Mouse (Mus musculus): ENCODE measurements at regions not wholly inside any gene's neighbourhood (a gene's known extent, or its start where the extent isn't known, plus 50 kb on each side); places are given as distances from the start of the nearest gene placed in this dataset.
A peak's percentile ranks its signal among the peaks of the same experiment; 100 is the strongest.

DNA sequence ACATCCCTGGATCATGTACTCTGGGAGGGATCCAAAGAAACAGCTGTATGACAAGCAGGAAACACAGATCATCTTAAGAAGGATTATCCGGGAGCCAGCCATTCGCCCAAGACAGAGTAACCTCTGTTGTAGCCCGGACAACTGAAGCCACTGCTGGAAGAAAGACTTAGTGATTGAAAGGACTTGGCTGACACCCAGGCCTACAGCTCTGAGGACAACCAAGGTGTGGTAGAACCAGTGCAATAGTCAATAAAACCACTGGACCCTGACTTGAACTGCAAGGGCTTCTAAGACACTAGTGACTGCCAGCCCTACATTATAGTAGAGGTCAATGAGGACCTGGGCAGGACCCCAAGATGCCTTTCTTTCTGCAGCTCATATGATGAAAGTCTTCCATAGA, 78.3 kb upstream of the Klf12 start:
- Histone ChIP-seq H3K4me3 (ENCODE audit: low read depth, low read length) (no peak overlapping the region), H3K4me2 (ENCODE audit: low read depth, low read length, severe bottlenecking) (no peak overlapping the region), H3K27ac (ENCODE audit: low read depth, low read length) (no peak overlapping the region), H3K9me3 (ENCODE audit: control insufficient read depth, low read length) (no peaks in the 10 kb centered on the region), H3K27me3 (ENCODE audit: control insufficient read depth, insufficient read depth, low read length) (no peaks in the 10 kb centered on the region), H3K4me1 (replicated peaks; ENCODE audit: control insufficient read depth, insufficient read depth, low read length) (no peaks in the 10 kb centered on the region), H3K9ac (ENCODE audit: low read length) (no peak overlapping the region), H3K36me3 (ENCODE audit: control insufficient read depth, insufficient read depth, low read length) (no peaks in the 10 kb centered on the region)
- no peak for ATAC-seq (replicated peaks; ENCODE audit: low FRiP score)
- DNase-seq (ENCODE audit: low spot score): no peak
- 82% methylated on average over 3 of the region's 3 CpGs for WGBS

DNA sequence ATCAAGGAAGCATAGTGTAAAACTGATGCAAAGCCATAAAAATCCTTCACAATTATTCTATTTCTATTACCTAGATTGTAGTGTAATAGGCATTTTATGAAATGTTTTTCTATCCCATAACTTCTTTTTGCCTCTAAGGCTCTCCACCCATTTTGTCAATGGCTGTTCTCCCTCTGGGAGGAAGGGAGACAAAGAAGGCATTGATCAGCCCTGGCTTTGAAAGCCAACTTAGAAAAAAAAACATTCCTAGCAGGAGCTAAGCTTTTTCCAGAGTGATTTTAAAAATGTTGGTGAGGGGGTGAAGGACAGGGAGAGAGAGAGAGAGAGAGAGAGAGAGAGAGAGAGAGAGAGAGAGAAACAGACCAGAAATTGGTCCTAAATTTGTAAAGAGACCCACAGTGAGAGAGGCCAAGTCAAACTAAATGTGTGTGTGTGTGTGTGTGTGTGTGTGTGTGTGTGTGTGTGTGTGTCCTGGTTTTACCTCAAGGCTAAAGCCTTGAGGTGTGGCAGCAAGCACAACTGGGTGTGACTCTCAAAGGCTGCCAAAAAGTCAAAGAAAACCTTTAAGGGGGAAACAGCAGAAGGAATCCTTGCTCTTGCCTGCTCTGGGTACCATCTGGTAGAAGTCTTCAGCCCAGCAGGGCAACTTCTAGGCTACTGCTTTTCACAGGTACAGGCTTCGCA, 77.0 kb upstream of the Klf12 start:
- DNase-seq (ENCODE audit: low spot score) (no peak), ATAC-seq (replicated peaks; ENCODE audit: low FRiP score) (peak; percentile 13; the same call in 1 of the 2 replicates)
- no peak overlapping the region for H3K4me3 ChIP-seq (ENCODE audit: low read depth, low read length)
- no peaks in the 10 kb centered on the region for H3K9me3 ChIP-seq (ENCODE audit: control insufficient read depth, low read length)
- H3K4me1 ChIP-seq (replicated peaks; ENCODE audit: control insufficient read depth, insufficient read depth, low read length): no peaks in the 10 kb centered on the region
- no peaks in the 10 kb centered on the region for H3K27me3 ChIP-seq (ENCODE audit: control insufficient read depth, insufficient read depth, low read length)
- H3K27ac ChIP-seq (ENCODE audit: low read depth, low read length): no peak overlapping the region
- H3K9ac ChIP-seq (ENCODE audit: low read length): no peak overlapping the region
- no CpG with 5 or more reads among the region's 1 CpGs for WGBS
- H3K4me2 ChIP-seq (ENCODE audit: low read depth, low read length, severe bottlenecking): no peak overlapping the region
- H3K36me3 ChIP-seq (ENCODE audit: control insufficient read depth, insufficient read depth, low read length): no peaks in the 10 kb centered on the region

DNA sequence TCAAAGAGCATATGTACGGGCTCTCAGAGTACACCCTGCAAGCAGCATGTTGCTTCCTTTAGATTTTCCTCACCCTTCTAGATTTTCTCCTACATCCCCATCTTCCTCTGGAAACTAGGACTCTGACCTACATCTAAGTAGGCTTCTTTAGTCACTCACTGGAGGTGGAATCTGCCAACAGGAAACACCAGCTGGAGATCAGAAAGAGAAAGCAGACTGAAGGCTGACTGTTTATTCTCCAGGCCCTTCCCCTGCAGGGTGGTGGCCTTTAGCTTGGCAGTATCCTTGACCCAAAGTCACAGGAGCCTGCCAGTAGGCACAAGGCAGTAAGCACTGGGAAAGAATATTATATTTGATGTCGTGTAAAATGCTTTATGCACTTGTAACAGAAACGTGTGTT, 75.4 kb upstream of the Klf12 start:
- H3K9ac ChIP-seq (ENCODE audit: low read length): no peak overlapping the region
- no peaks in the 10 kb centered on the region for H3K27me3 ChIP-seq (ENCODE audit: control insufficient read depth, insufficient read depth, low read length)
- no peak overlapping the region for H3K27ac ChIP-seq (ENCODE audit: low read depth, low read length)
- no peaks in the 10 kb centered on the region for H3K9me3 ChIP-seq (ENCODE audit: control insufficient read depth, low read length)
- no peak overlapping the region for H3K4me3 ChIP-seq (ENCODE audit: low read depth, low read length)
- H3K4me2 ChIP-seq (ENCODE audit: low read depth, low read length, severe bottlenecking): no peak overlapping the region
- WGBS: 85% methylated on average over 3 of the region's 3 CpGs
- no peaks in the 10 kb centered on the region for H3K36me3 ChIP-seq (ENCODE audit: control insufficient read depth, insufficient read depth, low read length)
- H3K4me1 ChIP-seq (replicated peaks; ENCODE audit: control insufficient read depth, insufficient read depth, low read length): no peaks in the 10 kb centered on the region
- no peak for DNase-seq (ENCODE audit: low spot score)
- ATAC-seq (replicated peaks; ENCODE audit: low FRiP score): no peak

DNA sequence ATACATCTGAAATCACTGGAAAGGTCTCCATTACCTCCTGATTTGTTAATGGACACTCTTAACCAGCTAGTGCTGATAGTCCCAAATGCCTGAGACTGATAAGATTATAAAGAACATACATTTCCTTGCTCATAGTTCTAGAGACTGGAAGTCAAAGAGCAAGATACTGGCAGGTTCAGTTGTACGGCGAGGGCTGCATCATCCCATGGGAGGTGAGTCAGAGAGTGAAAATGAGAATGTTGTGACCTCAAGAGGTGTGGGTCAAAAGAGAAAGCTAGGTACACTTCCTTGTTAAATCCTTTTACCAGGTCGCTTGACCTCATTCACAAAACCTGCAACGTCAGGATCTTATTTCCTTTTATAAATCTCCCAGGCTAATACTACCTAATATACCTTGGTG, 72.7 kb upstream of the Klf12 start:
- no peaks in the 10 kb centered on the region for H3K27me3 ChIP-seq (ENCODE audit: control insufficient read depth, insufficient read depth, low read length)
- DNase-seq (ENCODE audit: low spot score) (no peak), ATAC-seq (replicated peaks; ENCODE audit: low FRiP score) (no peak)
- no peak overlapping the region for H3K4me2 ChIP-seq (ENCODE audit: low read depth, low read length, severe bottlenecking)
- H3K36me3 ChIP-seq (ENCODE audit: control insufficient read depth, insufficient read depth, low read length): no peaks in the 10 kb centered on the region
- H3K9ac ChIP-seq (ENCODE audit: low read length): no peak overlapping the region
- H3K4me1 ChIP-seq (replicated peaks; ENCODE audit: control insufficient read depth, insufficient read depth, low read length): no peaks in the 10 kb centered on the region
- H3K4me3 ChIP-seq (ENCODE audit: low read depth, low read length): no peak overlapping the region
- no peaks in the 10 kb centered on the region for H3K9me3 ChIP-seq (ENCODE audit: control insufficient read depth, low read length)
- WGBS: 84% methylated on average over 4 of the region's 4 CpGs
- no peak overlapping the region for H3K27ac ChIP-seq (ENCODE audit: low read depth, low read length)

DNA sequence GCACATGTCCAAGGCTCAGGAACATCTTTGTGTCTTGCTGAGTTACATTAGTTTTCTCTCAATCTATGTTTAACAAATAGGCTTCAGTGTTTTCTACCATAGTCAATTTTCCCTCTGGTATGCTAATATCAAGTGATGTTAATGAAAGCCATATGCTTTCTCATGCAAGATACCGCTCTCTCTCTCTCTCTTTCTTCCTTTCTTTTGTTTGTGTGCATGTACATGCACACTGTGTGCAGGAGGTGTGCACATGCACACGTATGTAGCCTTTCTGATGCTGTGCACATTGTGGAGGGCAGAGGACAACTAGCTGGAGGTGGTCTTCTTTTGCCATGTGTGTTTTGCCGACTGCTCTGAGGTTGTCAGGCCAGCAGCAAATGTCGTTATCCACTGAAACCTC, 69.0 kb upstream of the Klf12 start:
- Histone ChIP-seq H3K36me3 (ENCODE audit: control insufficient read depth, insufficient read depth, low read length) (no peaks in the 10 kb centered on the region), H3K27ac (ENCODE audit: low read depth, low read length) (no peak overlapping the region), H3K4me2 (ENCODE audit: low read depth, low read length, severe bottlenecking) (no peak overlapping the region), H3K4me1 (replicated peaks; ENCODE audit: control insufficient read depth, insufficient read depth, low read length) (no peaks in the 10 kb centered on the region), H3K4me3 (ENCODE audit: low read depth, low read length) (no peak overlapping the region), H3K27me3 (ENCODE audit: control insufficient read depth, insufficient read depth, low read length) (no peaks in the 10 kb centered on the region), H3K9me3 (ENCODE audit: control insufficient read depth, low read length) (no peaks in the 10 kb centered on the region), H3K9ac (ENCODE audit: low read length) (no peak overlapping the region)
- 73% methylated on average over 4 of the region's 4 CpGs for WGBS
- ATAC-seq (replicated peaks; ENCODE audit: low FRiP score): no peak
- no peak for DNase-seq (ENCODE audit: low spot score)

DNA sequence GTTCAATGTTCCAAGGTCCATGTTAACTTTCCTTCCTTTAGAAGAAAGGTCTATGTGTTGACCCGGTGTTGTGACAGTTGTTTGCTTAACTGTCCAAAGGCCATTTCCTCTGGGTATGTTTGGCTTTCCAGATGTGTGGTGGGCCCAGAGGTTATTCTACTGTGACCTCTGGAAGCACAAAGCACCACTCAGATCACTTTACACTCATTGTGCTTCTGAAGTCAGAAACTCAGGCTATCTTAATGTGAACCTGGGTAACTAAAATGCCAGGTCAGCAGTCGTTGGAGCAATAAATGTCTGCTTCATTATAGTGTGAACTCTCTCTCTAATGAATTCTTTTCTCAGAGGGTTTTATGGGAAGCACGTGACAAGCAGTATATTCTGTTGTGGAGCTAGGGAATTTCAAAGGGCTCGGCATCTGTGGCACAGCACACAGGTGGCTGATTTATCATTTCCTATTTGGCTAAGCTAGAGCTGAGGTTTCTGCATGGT, 68.5 kb upstream of the Klf12 start:
- 45% methylated on average over 4 of the region's 4 CpGs for WGBS
- Histone ChIP-seq H3K4me2 (ENCODE audit: low read depth, low read length, severe bottlenecking) (no peak overlapping the region), H3K4me1 (replicated peaks; ENCODE audit: control insufficient read depth, insufficient read depth, low read length) (no peaks in the 10 kb centered on the region), H3K9ac (ENCODE audit: low read length) (no peak overlapping the region), H3K27me3 (ENCODE audit: control insufficient read depth, insufficient read depth, low read length) (no peaks in the 10 kb centered on the region), H3K36me3 (ENCODE audit: control insufficient read depth, insufficient read depth, low read length) (no peaks in the 10 kb centered on the region), H3K27ac (ENCODE audit: low read depth, low read length) (no peak overlapping the region), H3K9me3 (ENCODE audit: control insufficient read depth, low read length) (no peaks in the 10 kb centered on the region), H3K4me3 (ENCODE audit: low read depth, low read length) (no peak overlapping the region)
- DNase-seq (ENCODE audit: low spot score) (no peak), ATAC-seq (replicated peaks; ENCODE audit: low FRiP score) (no peak)

DNA sequence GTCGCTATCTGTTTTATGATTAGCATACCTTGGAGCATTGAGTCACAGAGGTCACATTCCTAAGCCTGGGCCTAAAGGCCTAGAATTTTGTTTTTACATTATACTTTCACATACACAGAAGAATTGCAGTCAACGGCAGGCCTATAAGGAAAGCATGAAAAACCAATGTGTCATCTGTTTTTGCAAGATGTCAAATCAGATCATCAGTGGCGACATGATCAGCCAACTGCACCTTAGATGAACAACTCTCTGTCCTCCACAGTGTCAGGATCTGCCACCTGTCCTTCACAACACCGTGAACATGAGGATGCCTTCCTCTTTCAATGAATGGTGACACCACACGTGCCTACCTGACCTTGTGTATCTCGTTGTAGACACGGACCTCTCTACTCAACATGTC, 66.5 kb upstream of the Klf12 start:
- H3K27ac ChIP-seq (ENCODE audit: low read depth, low read length): no peak overlapping the region
- no peak for ATAC-seq (replicated peaks; ENCODE audit: low FRiP score)
- no peaks in the 10 kb centered on the region for H3K9me3 ChIP-seq (ENCODE audit: control insufficient read depth, low read length)
- H3K9ac ChIP-seq (ENCODE audit: low read length): no peak overlapping the region
- no peak overlapping the region for H3K4me2 ChIP-seq (ENCODE audit: low read depth, low read length, severe bottlenecking)
- DNase-seq (ENCODE audit: low spot score): no peak
- H3K27me3 ChIP-seq (ENCODE audit: control insufficient read depth, insufficient read depth, low read length): no peaks in the 10 kb centered on the region
- H3K36me3 ChIP-seq (ENCODE audit: control insufficient read depth, insufficient read depth, low read length): no peaks in the 10 kb centered on the region
- H3K4me3 ChIP-seq (ENCODE audit: low read depth, low read length): no peak overlapping the region
- H3K4me1 ChIP-seq (replicated peaks; ENCODE audit: control insufficient read depth, insufficient read depth, low read length): no peaks in the 10 kb centered on the region
- 86% methylated on average over 7 of the region's 7 CpGs for WGBS

DNA sequence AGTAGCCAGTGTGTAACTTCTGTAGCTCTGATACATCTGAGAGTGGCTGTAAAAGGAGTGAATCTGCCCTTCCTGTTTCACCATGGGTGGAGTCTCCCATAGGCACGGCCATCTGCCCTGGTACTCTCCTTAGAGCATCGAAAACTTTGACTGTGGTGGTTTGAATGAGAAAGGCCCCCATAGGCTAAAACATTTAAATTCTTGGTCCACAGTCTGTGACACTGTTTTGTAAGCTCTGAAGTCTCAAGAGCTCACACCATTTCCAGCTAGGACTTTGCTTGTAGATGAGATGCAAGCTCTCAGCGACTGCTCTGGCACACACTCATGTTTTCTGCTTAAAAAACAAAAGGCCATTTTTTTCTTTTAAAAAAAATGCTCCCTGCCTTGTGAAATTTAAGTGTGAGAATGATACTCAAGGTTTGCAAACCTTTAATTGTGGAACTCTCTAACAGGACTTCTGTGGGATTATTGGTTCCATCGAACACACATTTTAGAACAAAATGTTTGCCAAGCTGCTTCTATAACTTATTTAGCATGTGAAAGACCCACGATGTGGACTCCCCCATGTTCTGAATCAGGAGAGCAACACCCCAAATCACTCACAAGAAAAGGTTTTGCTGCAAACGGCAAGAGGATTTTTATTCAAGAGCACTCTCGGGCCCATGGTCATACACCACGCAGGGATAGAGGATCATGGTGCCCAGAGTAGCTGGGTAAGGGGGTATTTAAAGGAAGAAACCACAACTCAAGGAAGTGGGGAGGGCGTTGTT, 65.7 kb upstream of the Klf12 start:
- no peak overlapping the region for H3K4me3 ChIP-seq (ENCODE audit: low read depth, low read length)
- WGBS: 84% methylated on average over 9 of the region's 9 CpGs
- ATAC-seq (replicated peaks; ENCODE audit: low FRiP score) (no peak), DNase-seq (ENCODE audit: low spot score) (no peak)
- no peak overlapping the region for H3K4me2 ChIP-seq (ENCODE audit: low read depth, low read length, severe bottlenecking)
- no peaks in the 10 kb centered on the region for H3K27me3 ChIP-seq (ENCODE audit: control insufficient read depth, insufficient read depth, low read length)
- H3K36me3 ChIP-seq (ENCODE audit: control insufficient read depth, insufficient read depth, low read length): no peaks in the 10 kb centered on the region
- H3K4me1 ChIP-seq (replicated peaks; ENCODE audit: control insufficient read depth, insufficient read depth, low read length): no peaks in the 10 kb centered on the region
- no peak overlapping the region for H3K27ac ChIP-seq (ENCODE audit: low read depth, low read length)
- no peaks in the 10 kb centered on the region for H3K9me3 ChIP-seq (ENCODE audit: control insufficient read depth, low read length)
- H3K9ac ChIP-seq (ENCODE audit: low read length): no peak overlapping the region
